12 mouse cellular contexts compared by ENCODE assay signal in the genomic region with DNA sequence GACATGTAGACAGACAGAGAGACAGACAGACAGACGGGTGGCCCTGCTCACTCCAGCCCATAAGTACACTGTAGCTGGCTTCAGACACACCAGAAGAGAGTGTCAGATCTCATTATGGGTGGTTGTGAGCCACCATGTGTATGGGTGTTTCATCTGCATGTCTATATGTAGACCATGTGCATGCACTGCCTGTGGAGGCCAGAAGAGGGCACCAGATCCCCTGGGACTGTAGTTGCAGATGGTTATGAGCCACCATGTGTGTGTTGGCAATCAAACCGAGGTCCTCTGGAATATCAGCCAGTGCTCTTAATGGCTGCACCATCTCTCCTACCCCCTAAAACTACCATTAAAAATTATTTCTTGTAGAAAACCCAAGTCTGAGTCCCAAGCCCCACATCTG. TPM values are rescaled to one million over a fixed set of nuclear protein-coding genes. Genes with fewer than 3 reads are reported as not detected.
A peak's percentile ranks its signal among the peaks of the same experiment; 100 is the strongest.
DNase-seq lines count a peak whose midpoint lies in the region; ATAC-seq and TF ChIP-seq lines count a peak whose summit lies in the region.
"Had no signal": no experiment of that assay in that cellular context is flagged by ENCODE, and none has a peak within 500 bp of the region (broad histone marks: within the 10 kb centered on the region; RNA-seq: fewer than 3 reads in every experiment).

No protein-coding gene starts in this region.

- no peaks in the 10 kb centered on the region for H3K4me1 ChIP-seq in cortical plate, adult 2 months (ENCODE audit: control insufficient read depth, insufficient read depth, low read length)
- no peaks in the 10 kb centered on the region for H3K4me1 ChIP-seq in stomach, postnatal 0 days (replicated peaks; ENCODE audit: control insufficient read depth, insufficient read depth)
- no peaks in the 10 kb centered on the region for H3K4me1 ChIP-seq in forebrain, embryonic 13.5 days

- H3K4me3 ChIP-seq in cortical plate, adult 2 months (ENCODE audit: insufficient read depth, low read length) = no peak overlapping the region
- H3K4me3 ChIP-seq in stomach, postnatal 0 days (ENCODE audit: low read depth, low read length) = no peak overlapping the region
- H3K4me3 ChIP-seq in forebrain, embryonic 13.5 days = no peak overlapping the region

- TF ChIP-seq POLR2A in cortical plate, adult 2 months (IDR thresholded peaks at IDR 0.05; ENCODE audit: extremely low read depth, insufficient read depth, low read length) = no peak

- H3K9ac ChIP-seq in stomach, postnatal 0 days (ENCODE audit: low read length) = no peak overlapping the region
- H3K9ac ChIP-seq in forebrain, embryonic 13.5 days = no peak overlapping the region

- H3K27me3 ChIP-seq in stomach, postnatal 0 days (ENCODE audit: control insufficient read depth, insufficient read depth, low read length) = no peaks in the 10 kb centered on the region
- H3K27me3 ChIP-seq in forebrain, embryonic 13.5 days = no peaks in the 10 kb centered on the region

- 0 out of 2 replicates have a peak, but pooled peaks have one; percentile 4 for TF ChIP-seq CTCF in cortical plate, adult 2 months (IDR thresholded peaks at IDR 0.05; ENCODE audit: extremely low read depth, insufficient read depth, low read length)
- peak; percentile 59 for TF ChIP-seq CTCF in stomach, postnatal 0 days (IDR thresholded peaks at IDR 0.05; ENCODE audit: low read depth)

- 97% methylated on average over 2 of the region's 2 CpGs for WGBS in stomach, postnatal 0 days
- 88% methylated on average over 2 of the region's 2 CpGs for WGBS in forebrain, embryonic 13.5 days

- no peaks in the 10 kb centered on the region for H3K36me3 ChIP-seq in stomach, postnatal 0 days (ENCODE audit: control insufficient read depth, insufficient read depth, low read length)
- no peaks in the 10 kb centered on the region for H3K36me3 ChIP-seq in forebrain, embryonic 13.5 days (ENCODE audit: poor library complexity, severe bottlenecking)

- H3K4me2 ChIP-seq in stomach, postnatal 0 days (replicated peaks; ENCODE audit: low read depth) = no peak overlapping the region
- H3K4me2 ChIP-seq in forebrain, embryonic 13.5 days = no peak overlapping the region

- DNase-seq in adrenal gland, postnatal 14 days = peak; percentile 32
- no peak for DNase-seq in adrenal gland, adult 2 months
- peak; percentile 41 for DNase-seq in lung, postnatal 36 days
- no peak for DNase-seq in lung, postnatal 10 days
- no peak for DNase-seq in stomach, postnatal 0 days (ENCODE audit: low spot score)
- DNase-seq in left cerebral cortex, adult 11 months (ENCODE audit: low spot score) = no peak
- DNase-seq: gastrocnemius, postnatal 10 days; kidney, adult 18-20 months; right cerebral cortex, adult 18-20 months had no signal

- H3K9me3 ChIP-seq in stomach, postnatal 0 days (ENCODE audit: control insufficient read depth, low read length) = no peaks in the 10 kb centered on the region
- no peaks in the 10 kb centered on the region for H3K9me3 ChIP-seq in forebrain, embryonic 13.5 days (replicated peaks)

- ATAC-seq in stomach, postnatal 0 days (ENCODE audit: low FRiP score, low TSS enrichment) = no peak
- ATAC-seq in forebrain, embryonic 13.5 days = no peak
- ATAC-seq: midbrain, embryonic 16.5 days had no signal

- no peak overlapping the region for H3K27ac ChIP-seq in cortical plate, adult 2 months (ENCODE audit: insufficient read depth, low read length)
- no peak overlapping the region for H3K27ac ChIP-seq in stomach, postnatal 0 days (replicated peaks)
- H3K27ac ChIP-seq in forebrain, embryonic 13.5 days = no peak overlapping the region

- no peak for TF ChIP-seq EP300 in stomach, postnatal 0 days (optimal IDR thresholded peaks at IDR 0.05)

RNA-seq across cellular contexts. Expression of a gene that starts 11.8 kb away (rescaled TPM):
- 0.49 and 0.89 TPM in 2 replicates for total RNA-seq in adrenal gland, postnatal 14 days (2021)
- 1 to 10 TPM; 5.1 to 6.9 TPM for total RNA-seq in adrenal gland, adult 2 months (2021)
- polyA plus RNA-seq in adrenal gland, adult 2 months (2012; rRNA removed) = 1.6 and 2.0 TPM in 2 replicates
- polyA plus RNA-seq in cortical plate, adult 2 months (2012; rRNA removed) = 0.31 and 0.57 TPM in 2 replicates
- polyA plus RNA-seq in stomach, postnatal 0 days (2015; fragmentation: Nextera tagmentation; extraction: Ambion mirVana) = 1.1 and 1.2 TPM in 2 replicates
- polyA plus RNA-seq in forebrain, embryonic 13.5 days (2015; fragmentation: Nextera tagmentation; extraction: Ambion mirVana) = 0.33 TPM in 1 of 2 replicates, not detected in the other

RNA-seq across cellular contexts. Expression of a gene that starts 30.6 kb away (rescaled TPM):
- 7.9 and 9.2 TPM in 2 replicates for total RNA-seq in adrenal gland, postnatal 14 days (2021)
- total RNA-seq in adrenal gland, adult 2 months (2021) = 1 to 10 TPM; 7.6 to 8.3 TPM
- polyA plus RNA-seq in adrenal gland, adult 2 months (2012; rRNA removed) = 4.0 and 4.2 TPM in 2 replicates
- 6.1 and 6.4 TPM in 2 replicates for polyA plus RNA-seq in cortical plate, adult 2 months (2012; rRNA removed)
- polyA plus RNA-seq in stomach, postnatal 0 days (2015; fragmentation: Nextera tagmentation; extraction: Ambion mirVana) = 5.3 and 5.6 TPM in 2 replicates
- polyA plus RNA-seq in forebrain, embryonic 13.5 days (2015; fragmentation: Nextera tagmentation; extraction: Ambion mirVana) = 0.12 and 0.26 TPM in 2 replicates

RNA-seq across cellular contexts. Expression of a gene that starts 57.8 kb away (rescaled TPM):
- 8.1 and 10.3 TPM in 2 replicates for total RNA-seq in adrenal gland, postnatal 14 days (2021)
- total RNA-seq in adrenal gland, adult 2 months (2021) = 10 to 100 TPM; 16.4 to 17.7 TPM
- 5.4 and 5.5 TPM in 2 replicates for polyA plus RNA-seq in adrenal gland, adult 2 months (2012; rRNA removed)
- polyA plus RNA-seq in cortical plate, adult 2 months (2012; rRNA removed) = 20.6 and 21.1 TPM in 2 replicates
- 17.9 and 21.0 TPM in 2 replicates for polyA plus RNA-seq in stomach, postnatal 0 days (2015; fragmentation: Nextera tagmentation; extraction: Ambion mirVana)
- polyA plus RNA-seq in forebrain, embryonic 13.5 days (2015; fragmentation: Nextera tagmentation; extraction: Ambion mirVana) = 3.5 and 3.8 TPM in 2 replicates

Comparison
In these comparisons a context has a peak if more than half of its experiments do, and no peak if none do; other contexts are left out.
1. DNase-seq: peak in adrenal gland, postnatal 14 days (single experiment) and lung, postnatal 36 days (single experiment); none in adrenal gland, adult 2 months (single experiment), lung, postnatal 10 days (single experiment), stomach, postnatal 0 days (single experiment) and left cerebral cortex, adult 11 months (single experiment).